27 mouse cellular contexts compared by ENCODE assay signal in the genomic region with DNA sequence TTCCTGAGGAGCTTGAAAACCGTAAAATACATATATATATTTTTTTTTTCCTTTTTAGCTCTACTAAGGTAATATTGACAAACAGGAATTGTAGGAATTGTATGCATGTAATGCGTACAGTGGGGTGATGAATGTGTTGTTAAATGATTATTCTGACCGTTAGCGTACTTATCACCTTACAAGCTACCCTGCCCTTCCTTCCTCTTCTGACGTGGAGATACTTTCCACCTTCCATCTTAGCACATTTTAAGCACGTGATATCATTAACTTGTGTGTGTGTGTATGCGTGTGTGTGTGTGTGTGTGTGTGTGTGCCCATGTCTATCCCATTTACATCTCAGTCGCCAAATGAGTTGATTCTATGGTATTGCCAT. TPM values are rescaled to one million over a fixed set of nuclear protein-coding genes. Genes with fewer than 3 reads are reported as not detected.
A peak's percentile ranks its signal among the peaks of the same experiment; 100 is the strongest.
DNase-seq lines count a peak whose midpoint lies in the region; ATAC-seq and TF ChIP-seq lines count a peak whose summit lies in the region.
"Had no signal": no experiment of that assay in that cellular context is flagged by ENCODE, and none has a peak within 500 bp of the region (broad histone marks: within the 10 kb centered on the region; RNA-seq: fewer than 3 reads in every experiment).

No protein-coding gene starts in this region.

- no peak for DNase-seq in hindbrain, postnatal 0 days (ENCODE audit: low spot score)
- no peak for DNase-seq in hindbrain, embryonic 10.5 days (ENCODE audit: low spot score)
- no peak for DNase-seq in lung, postnatal 36 days
- DNase-seq in liver, embryonic 11.5 days (ENCODE audit: low spot score) = no peak
- DNase-seq: B cell, adult 2 months; heart, postnatal 14 days; heart, postnatal 4 days had no signal

- H3K27me3 ChIP-seq in hindbrain, postnatal 0 days (ENCODE audit: insufficient read depth, low read length) = no peaks in the 10 kb centered on the region
- H3K27me3 ChIP-seq in hindbrain, embryonic 10.5 days (ENCODE audit: insufficient read depth, poor library complexity, severe bottlenecking) = no peaks in the 10 kb centered on the region
- H3K27me3 ChIP-seq in lung, embryonic 15.5 days = no peaks in the 10 kb centered on the region
- no peaks in the 10 kb centered on the region for H3K27me3 ChIP-seq in liver, embryonic 11.5 days (replicated peaks; ENCODE audit: control insufficient read depth, insufficient read depth, low read length)
- H3K27me3 ChIP-seq: CH12.LX; embryonic facial prominence, embryonic 12.5 days; embryonic facial prominence, embryonic 15.5 days; heart, embryonic 13.5 days; hindbrain, embryonic 12.5 days; hindbrain, embryonic 15.5 days; Patski had no signal

- no peak for TF ChIP-seq CTCF in hindbrain, postnatal 0 days (IDR thresholded peaks at IDR 0.05; ENCODE audit: low read depth)

- no peaks in the 10 kb centered on the region for H3K36me3 ChIP-seq in hindbrain, postnatal 0 days (ENCODE audit: insufficient read depth, low read length)
- no peaks in the 10 kb centered on the region for H3K36me3 ChIP-seq in hindbrain, embryonic 10.5 days
- no peaks in the 10 kb centered on the region for H3K36me3 ChIP-seq in lung, embryonic 15.5 days
- H3K36me3 ChIP-seq in liver, embryonic 11.5 days (ENCODE audit: control insufficient read depth, insufficient read depth, low read length) = no peaks in the 10 kb centered on the region
- H3K36me3 ChIP-seq: embryonic facial prominence, embryonic 12.5 days; embryonic facial prominence, embryonic 15.5 days; G1E; heart, embryonic 10.5 days; heart, embryonic 13.5 days; hindbrain, embryonic 12.5 days; hindbrain, embryonic 15.5 days had no signal

- peak overlapping the region; percentile 31 for H3K4me2 ChIP-seq in hindbrain, postnatal 0 days (ENCODE audit: low read depth, low read length)
- peak overlapping the region; percentile 33 for H3K4me2 ChIP-seq in lung, embryonic 15.5 days
- no peak overlapping the region for H3K4me2 ChIP-seq in liver, embryonic 11.5 days
- H3K4me2 ChIP-seq: embryonic facial prominence, embryonic 12.5 days; embryonic facial prominence, embryonic 15.5 days; heart, embryonic 13.5 days; hindbrain, embryonic 12.5 days; hindbrain, embryonic 15.5 days had no signal

- peaks cover 8% of the 10 kb centered on the region; the same call in 1 of the 2 replicates for H3K4me1 ChIP-seq in hindbrain, postnatal 0 days (ENCODE audit: insufficient read depth, low read length)
- H3K4me1 ChIP-seq in hindbrain, embryonic 10.5 days (replicated peaks) = no peaks in the 10 kb centered on the region
- 0 out of 2 replicates have a peak, but pooled peaks cover 9% of the 10 kb centered on the region for H3K4me1 ChIP-seq in lung, embryonic 15.5 days
- no peaks in the 10 kb centered on the region for H3K4me1 ChIP-seq in liver, embryonic 11.5 days (replicated peaks; ENCODE audit: control insufficient read depth, insufficient read depth, low read length)
- H3K4me1 ChIP-seq: embryonic facial prominence, embryonic 12.5 days; heart, embryonic 10.5 days; heart, embryonic 13.5 days had no signal

- no peak overlapping the region for H3K4me3 ChIP-seq in hindbrain, postnatal 0 days (ENCODE audit: low read length)
- no peak overlapping the region for H3K4me3 ChIP-seq in hindbrain, embryonic 10.5 days
- H3K4me3 ChIP-seq in lung, embryonic 15.5 days = no peak overlapping the region
- H3K4me3 ChIP-seq in liver, embryonic 11.5 days (ENCODE audit: low read depth, low read length) = no peak overlapping the region
- H3K4me3 ChIP-seq: embryonic facial prominence, embryonic 12.5 days; embryonic facial prominence, embryonic 15.5 days; heart, embryonic 10.5 days; heart, embryonic 13.5 days; hindbrain, embryonic 12.5 days; hindbrain, embryonic 15.5 days had no signal

- WGBS in hindbrain, postnatal 0 days = 71% methylated on average over 8 of the region's 8 CpGs
- 92% methylated on average over 8 of the region's 8 CpGs for WGBS in hindbrain, embryonic 10.5 days
- 62% methylated on average over 8 of the region's 8 CpGs for WGBS in lung, embryonic 15.5 days
- 68% methylated on average over 8 of the region's 8 CpGs for WGBS in liver, embryonic 11.5 days

- H3K9me3 ChIP-seq in hindbrain, postnatal 0 days (ENCODE audit: low read length) = no peaks in the 10 kb centered on the region
- no peaks in the 10 kb centered on the region for H3K9me3 ChIP-seq in hindbrain, embryonic 10.5 days
- H3K9me3 ChIP-seq in lung, embryonic 15.5 days = no peaks in the 10 kb centered on the region
- H3K9me3 ChIP-seq in liver, embryonic 11.5 days (ENCODE audit: control insufficient read depth, low read length) = no peaks in the 10 kb centered on the region
- H3K9me3 ChIP-seq: embryonic facial prominence, embryonic 12.5 days; embryonic facial prominence, embryonic 15.5 days; heart, embryonic 10.5 days; heart, embryonic 13.5 days; hindbrain, embryonic 12.5 days had no signal

- no peak for ATAC-seq in hindbrain, postnatal 0 days
- no peak for ATAC-seq in lung, embryonic 15.5 days (ENCODE audit: borderline replicate concordance, extremely low read depth, low FRiP score, low TSS enrichment)
- peak; percentile 52 for ATAC-seq in megakaryocyte progenitor cell, adult 5-6 weeks (replicated peaks; ENCODE audit: poor library complexity)
- no peak for ATAC-seq in liver, embryonic 11.5 days (replicated peaks; ENCODE audit: low FRiP score)
- ATAC-seq: forebrain, embryonic 14.5 days; Patski had no signal

- no peak overlapping the region for H3K9ac ChIP-seq in hindbrain, postnatal 0 days (replicated peaks; ENCODE audit: low read length)
- no peak overlapping the region for H3K9ac ChIP-seq in lung, embryonic 15.5 days
- no peak overlapping the region for H3K9ac ChIP-seq in liver, embryonic 11.5 days (ENCODE audit: low read depth, low read length)
- H3K9ac ChIP-seq: embryonic facial prominence, embryonic 12.5 days; embryonic facial prominence, embryonic 15.5 days; forebrain, postnatal 0 days; heart, embryonic 13.5 days; hindbrain, embryonic 12.5 days; hindbrain, embryonic 15.5 days had no signal

- no peak overlapping the region for H3K27ac ChIP-seq in hindbrain, postnatal 0 days
- no peak overlapping the region for H3K27ac ChIP-seq in hindbrain, embryonic 10.5 days
- H3K27ac ChIP-seq in lung, embryonic 15.5 days = peak overlapping the region; percentile 48
- H3K27ac ChIP-seq in liver, embryonic 11.5 days (ENCODE audit: low read depth, low read length) = no peak overlapping the region
- H3K27ac ChIP-seq: embryonic facial prominence, embryonic 12.5 days; embryonic facial prominence, embryonic 15.5 days; gastrocnemius, adult 2 months; heart, embryonic 10.5 days; heart, embryonic 13.5 days; hindbrain, embryonic 12.5 days; hindbrain, embryonic 15.5 days had no signal

RNA-seq across cellular contexts. Expression of a gene that starts 45.5 kb away (rescaled TPM):
- not detected in 2 replicates for total RNA-seq in hindbrain, postnatal 0 days (2014; rRNA removed)
- polyA plus RNA-seq in hindbrain, postnatal 0 days (2015; fragmentation: Nextera tagmentation; extraction: Ambion mirVana) = 0.33 TPM in 1 of 2 replicates, not detected in the other
- polyA plus RNA-seq in hindbrain, embryonic 10.5 days (2016; fragmentation: Nextera tagmentation; extraction: Ambion mirVana) = not detected in 2 replicates
- polyA plus RNA-seq in lung, embryonic 15.5 days (2015; fragmentation: Nextera tagmentation; extraction: Ambion mirVana) = not detected in 2 replicates
- not detected in 2 replicates for total RNA-seq in megakaryocyte progenitor cell, adult 5-6 weeks (2015)
- total RNA-seq in megakaryocyte progenitor cell, adult 5-6 weeks (2017) = not detected in 2 replicates
- not detected in 2 replicates for polyA plus RNA-seq in liver, embryonic 11.5 days (2014; fragmentation: Nextera tagmentation; extraction: Ambion mirVana)
- total RNA-seq: adrenal gland, adult 18-20 months; forebrain, postnatal 0 days; G1E; gastrocnemius, adult 2 months; gastrocnemius, postnatal 14 days; gastrocnemius, postnatal 4 days; heart, adult 18-20 months; heart, postnatal 14 days; heart, postnatal 4 days had no signal
- polyA plus RNA-seq: embryonic facial prominence, embryonic 12.5 days; embryonic facial prominence, embryonic 15.5 days; forebrain, embryonic 11.5 days; forebrain, embryonic 14.5 days; forebrain, postnatal 0 days; heart, embryonic 10.5 days; heart, embryonic 13.5 days; heart, embryonic 16.5 days; Patski had no signal

RNA-seq across cellular contexts. Expression of a gene that starts 53.1 kb away (rescaled TPM):
- 25.5 and 31.6 TPM in 2 replicates for total RNA-seq in hindbrain, postnatal 0 days (2014; rRNA removed)
- 6.9 and 7.8 TPM in 2 replicates for polyA plus RNA-seq in hindbrain, postnatal 0 days (2015; fragmentation: Nextera tagmentation; extraction: Ambion mirVana)
- 10.2 and 11.5 TPM in 2 replicates for polyA plus RNA-seq in hindbrain, embryonic 10.5 days (2016; fragmentation: Nextera tagmentation; extraction: Ambion mirVana)
- 7.7 and 8.0 TPM in 2 replicates for polyA plus RNA-seq in lung, embryonic 15.5 days (2015; fragmentation: Nextera tagmentation; extraction: Ambion mirVana)
- 12.6 and 13.0 TPM in 2 replicates for total RNA-seq in megakaryocyte progenitor cell, adult 5-6 weeks (2015)
- total RNA-seq in megakaryocyte progenitor cell, adult 5-6 weeks (2017) = 15.6 and 15.8 TPM in 2 replicates
- 9.6 and 10.1 TPM in 2 replicates for polyA plus RNA-seq in liver, embryonic 11.5 days (2014; fragmentation: Nextera tagmentation; extraction: Ambion mirVana)
